Mouse (Mus musculus): ENCODE measurements around the gene Gm12258.
"Not testable (repeated sequence)": the region's sequence is repeated elsewhere in the genome, so short reads cannot be mapped to it uniquely, and the experiment has no call there.

Gene Gm12258

DNA sequence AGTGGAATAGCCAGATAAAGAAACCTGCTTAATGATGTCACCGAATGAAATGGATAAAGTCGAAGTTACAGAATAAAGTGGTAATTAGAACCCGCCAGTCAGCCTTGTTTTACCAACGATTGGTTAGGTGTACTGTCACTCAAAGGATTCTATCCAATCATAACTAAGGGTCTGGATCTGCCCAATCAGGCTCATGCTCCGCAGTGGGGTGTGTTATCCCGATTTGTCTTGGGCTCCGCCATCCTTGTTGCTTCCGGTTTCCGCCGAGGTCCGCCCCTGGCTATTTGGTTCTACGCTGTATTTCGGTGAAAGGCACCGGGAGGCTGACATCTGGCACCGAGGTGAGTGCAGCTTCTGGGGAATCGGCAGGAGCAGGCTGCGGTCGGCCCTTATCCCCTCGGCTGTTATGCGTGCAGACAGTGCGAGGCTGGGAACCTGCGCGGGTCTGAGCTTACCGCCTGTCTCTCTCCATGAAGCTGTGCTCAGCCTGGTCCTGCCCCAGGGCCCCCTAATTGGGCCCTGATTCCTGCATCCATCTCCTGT, at the start of gene Gm12258:
Gene Gm12258, plus strand, starts transcription at position 240 of the 543 bp plus-strand sequence.
- CTCF ChIA-PET: interaction anchor here (0.6 kb wide), 1 partner anchor 101 kb away, joined by 3 read pairs; no protein-coding TSS in a partner anchor

DNA sequence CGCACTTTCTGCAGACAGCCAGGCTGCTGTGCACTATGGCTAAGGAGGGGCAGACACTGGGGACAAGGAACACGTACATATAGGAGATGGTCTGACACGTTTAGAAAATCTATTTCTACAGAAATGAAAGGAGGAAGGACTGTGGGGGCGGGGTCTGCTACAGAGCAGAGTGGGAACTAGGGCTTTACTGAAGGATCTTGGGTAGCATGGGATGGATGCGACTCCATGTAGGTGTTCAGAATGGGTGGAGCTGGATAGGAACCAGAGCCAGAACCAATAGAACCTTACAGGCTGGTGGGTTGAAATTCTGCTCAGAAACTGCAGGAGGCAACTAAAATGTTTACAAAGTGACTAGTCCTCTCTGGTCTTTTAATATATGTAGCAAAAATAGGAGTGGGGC, 47.2 kb upstream of the Gm12258 start:
- CTCF ChIA-PET: no interaction called here

DNA sequence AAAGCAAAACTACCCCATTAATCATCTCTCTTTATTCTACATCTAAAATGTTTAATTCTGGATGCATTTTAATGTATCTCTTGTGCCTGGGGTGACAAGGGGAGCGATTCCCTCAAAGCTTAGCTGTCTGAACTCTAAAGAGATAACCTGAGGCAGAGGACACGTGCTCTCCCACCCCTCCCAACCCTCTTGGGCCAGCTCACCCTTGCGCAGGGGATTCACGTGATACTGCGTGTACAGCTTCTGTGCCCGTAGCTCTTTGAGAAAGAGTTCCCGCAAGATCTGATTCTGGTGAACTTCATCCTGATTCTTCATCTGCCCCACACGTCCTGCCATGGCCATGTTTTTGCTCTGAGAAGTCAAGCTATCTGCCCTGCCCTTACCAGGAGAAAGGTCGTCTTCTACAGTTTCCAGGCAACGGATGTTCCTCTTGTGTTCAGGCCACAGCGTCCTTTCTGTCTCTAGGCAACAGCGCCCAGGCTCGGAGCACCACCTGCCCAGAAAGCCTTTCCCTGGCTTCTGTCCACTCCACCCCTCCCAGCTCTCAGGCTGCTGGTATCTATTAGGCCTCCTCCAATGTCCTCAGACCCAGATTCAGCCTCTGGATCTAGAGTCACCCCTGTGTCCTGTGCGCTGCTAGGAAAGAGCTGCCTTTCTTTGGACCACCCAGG, 45.3 kb upstream of the Gm12258 start, which contains the start of gene Fam183b:
Gene Fam183b, minus strand, starts transcription at position 403 of the 671 bp plus-strand sequence.
- CTCF ChIA-PET: interaction anchor here (0.5 kb wide), 1 partner anchor 161 kb away, joined by 5 read pairs; the partner anchor contains the start of gene Trim58

DNA sequence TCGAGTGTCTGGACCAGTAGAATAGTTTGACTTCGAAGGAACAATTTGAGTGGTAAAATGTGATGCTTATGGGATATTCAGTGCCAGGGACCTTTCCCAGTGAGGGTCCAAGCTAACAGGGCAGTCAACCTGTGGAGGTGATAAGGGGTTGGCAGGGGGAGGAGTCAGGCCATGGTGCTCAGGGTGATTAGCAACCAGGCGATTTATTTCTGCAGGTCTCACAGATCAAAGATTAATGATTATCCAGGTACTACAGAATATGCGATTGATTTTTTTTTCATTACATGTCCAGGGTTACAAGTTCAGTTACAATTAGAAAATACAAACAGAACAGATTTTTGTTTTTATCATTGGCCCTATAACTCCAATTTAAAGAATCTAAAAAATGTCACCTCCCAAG, 43.1 kb upstream of the Gm12258 start:
- CTCF ChIA-PET: no interaction called here

DNA sequence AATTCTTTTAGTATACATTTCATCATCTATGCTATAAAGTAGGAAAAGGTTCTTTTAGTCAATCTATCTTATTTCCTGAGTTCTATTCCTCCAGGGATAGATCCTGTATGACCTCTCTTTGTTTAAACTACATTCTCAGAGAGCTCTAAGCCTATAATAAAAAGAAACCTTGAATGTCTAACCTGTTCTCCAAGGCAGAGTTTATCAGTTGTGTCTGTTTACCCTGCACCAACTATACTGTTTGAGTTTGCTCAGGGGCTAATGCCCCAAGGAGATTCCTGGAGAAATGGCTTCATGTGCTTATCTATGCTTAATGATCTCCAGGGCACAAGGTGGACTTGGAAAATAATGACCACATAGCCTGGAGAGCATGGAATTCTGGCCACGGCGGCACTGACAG, 42.6 kb upstream of the Gm12258 start:
- CTCF ChIA-PET: no interaction called here

DNA sequence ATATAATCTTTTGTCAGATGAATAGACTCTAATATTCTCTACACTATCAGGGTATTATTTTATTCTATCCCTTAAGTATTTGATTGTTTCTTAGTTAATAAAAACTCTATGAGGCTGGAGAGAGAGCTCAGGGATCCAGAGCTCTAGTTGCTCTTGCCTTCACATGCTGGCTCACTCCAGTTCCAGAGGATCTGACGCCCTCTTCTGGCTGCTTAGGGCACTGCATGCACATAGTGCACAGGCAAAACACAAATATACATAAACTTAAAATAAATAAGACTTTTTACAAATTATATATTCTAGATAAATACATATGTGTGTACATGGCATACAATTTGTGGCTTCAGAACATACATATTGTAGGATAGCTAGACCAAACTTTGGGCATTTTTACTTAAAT, 35.0 kb upstream of the Gm12258 start:
- CTCF ChIA-PET: no interaction called here

DNA sequence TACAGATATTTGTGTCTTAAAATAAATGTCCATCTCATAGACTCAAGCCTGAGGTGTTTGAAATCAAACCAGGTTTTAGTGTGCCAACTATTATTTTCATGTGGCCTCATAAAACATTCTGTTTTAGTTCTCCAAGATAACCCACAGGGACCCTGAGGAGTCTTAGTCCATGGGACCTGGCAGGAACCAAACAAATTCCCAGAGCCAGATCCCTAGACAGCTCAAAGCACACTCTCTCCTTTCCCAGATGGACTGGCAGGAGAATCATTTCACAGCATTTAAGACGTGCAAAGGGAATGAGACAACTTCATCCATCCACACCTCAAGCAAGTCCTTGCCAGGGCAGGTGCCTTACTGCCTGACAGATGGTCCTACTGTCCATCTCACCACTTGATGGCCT, 32.3 kb upstream of the Gm12258 start, which contains the start of gene Olfr313:
Gene Olfr313, plus strand, starts transcription at position 301 of the 400 bp plus-strand sequence.
- CTCF ChIA-PET: not testable (repeated sequence)

DNA sequence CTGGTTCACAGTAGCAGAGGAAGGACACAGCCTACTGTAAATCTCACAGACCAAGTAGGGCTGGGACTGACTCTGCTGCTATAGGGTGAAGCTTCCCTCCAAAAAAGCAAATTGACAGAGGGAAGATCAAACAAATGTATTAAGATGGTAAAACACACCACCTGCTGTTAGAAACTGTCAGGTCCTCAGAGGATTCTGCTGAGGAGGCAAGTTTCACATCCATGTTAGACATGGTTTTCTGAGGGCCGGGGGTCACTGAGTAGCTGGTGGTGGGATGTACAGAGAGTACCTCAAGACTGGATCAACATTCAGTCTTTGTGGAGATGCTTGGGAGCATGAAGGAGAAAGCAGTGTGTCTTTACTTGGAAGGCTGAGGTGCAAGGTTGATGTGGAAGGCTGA, 31.3 kb upstream of the Gm12258 start:
- CTCF ChIA-PET: no interaction called here

DNA sequence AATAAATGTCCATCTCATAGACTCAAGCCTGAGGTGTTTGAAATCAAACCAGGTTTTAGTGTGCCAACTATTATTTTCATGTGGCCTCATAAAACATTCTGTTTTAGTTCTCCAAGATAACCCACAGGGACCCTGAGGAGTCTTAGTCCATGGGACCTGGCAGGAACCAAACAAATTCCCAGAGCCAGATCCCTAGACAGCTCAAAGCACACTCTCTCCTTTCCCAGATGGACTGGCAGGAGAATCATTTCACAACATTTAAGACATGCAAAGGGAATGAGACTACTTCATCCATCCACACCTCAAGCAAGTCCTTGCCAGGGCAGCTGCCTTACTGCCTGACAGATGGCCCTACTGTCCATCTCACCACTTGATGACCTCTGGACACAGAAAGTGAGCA, 18.0 kb upstream of the Gm12258 start, which contains the start of gene Olfr312:
Gene Olfr312, plus strand, starts transcription at position 301 of the 400 bp plus-strand sequence.
- CTCF ChIA-PET: not testable (repeated sequence)

DNA sequence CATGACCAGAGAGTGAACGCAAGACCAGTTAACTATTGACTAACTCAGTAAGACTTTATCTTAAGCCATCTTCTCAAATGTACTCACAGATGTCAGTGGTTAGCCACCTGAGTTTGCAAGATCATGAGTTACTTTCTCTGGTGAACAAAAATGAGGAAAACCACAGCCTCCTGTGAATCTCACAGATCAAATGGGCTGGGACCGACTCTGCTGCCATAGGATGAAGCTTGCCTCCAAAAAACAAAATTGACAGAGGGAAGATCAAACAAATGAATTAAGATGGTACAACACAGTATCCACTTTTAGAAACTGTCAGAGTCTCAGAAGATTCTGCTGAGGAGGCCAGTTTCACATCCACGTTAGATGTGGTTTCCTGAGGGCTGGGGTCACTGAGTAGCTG, 17.2 kb upstream of the Gm12258 start:
- CTCF ChIA-PET: no interaction called here

DNA sequence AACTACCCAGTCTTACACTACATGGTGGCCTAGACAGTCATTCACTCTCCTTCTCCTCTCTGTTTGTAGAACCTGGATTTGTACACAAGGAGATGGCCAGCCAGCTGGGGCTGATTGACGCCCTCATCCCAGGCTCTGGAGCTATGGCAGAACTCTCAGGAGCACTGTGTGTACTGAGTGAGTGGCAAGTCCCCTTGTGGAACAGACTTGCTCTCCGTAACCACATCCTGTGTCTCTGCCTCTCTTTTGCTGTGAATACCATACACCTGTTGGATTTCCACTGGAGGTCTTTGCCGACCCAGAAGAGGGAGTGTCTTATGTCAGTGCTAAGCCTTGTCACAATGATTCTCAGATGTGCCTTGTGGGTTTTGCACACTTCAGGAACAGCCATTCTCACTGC, 14.4 kb upstream of the Gm12258 start:
- CTCF ChIA-PET: not testable (repeated sequence)

DNA sequence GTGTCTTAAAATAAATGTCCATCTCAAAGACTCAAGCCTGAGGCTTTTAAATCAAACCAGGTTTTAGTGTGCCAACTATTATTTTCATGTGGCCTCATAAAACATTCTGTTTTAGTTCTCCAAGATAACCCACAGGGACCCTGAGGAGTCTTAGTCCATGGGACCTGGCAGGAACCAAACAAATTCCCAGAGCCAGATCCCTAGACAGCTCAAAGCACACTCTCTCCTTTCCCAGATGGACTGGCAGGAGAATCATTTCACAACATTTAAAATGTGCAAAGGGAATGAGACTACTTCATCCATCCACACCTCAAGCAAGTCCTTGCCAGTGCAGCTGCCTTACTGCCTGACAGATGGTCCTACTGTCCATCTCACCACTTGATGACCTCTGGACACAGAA, 8.0 kb upstream of the Gm12258 start, which contains the start of gene Olfr311:
Gene Olfr311, plus strand, starts transcription at position 301 of the 400 bp plus-strand sequence.
- CTCF ChIA-PET: not testable (repeated sequence)

DNA sequence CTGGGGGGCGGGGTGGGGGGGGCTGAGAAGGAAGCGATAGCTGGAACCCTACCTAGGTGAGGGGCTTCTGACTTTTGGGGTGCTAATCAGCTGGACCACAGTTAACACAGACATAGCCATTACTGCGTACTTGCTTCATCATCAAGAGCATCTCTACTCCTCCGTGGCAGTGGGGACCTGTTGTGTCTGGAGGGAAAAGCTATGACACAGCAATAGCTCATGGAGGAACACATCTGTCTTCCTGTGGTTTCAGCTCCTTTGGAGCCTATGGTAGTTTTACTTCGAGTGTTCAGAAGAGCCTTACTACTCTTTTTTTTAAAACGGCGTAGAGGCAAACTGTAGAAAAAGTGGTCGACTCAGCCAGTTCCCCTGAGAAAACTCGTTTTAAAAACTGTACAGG, 678 bp downstream of the Gm12258 start:
- CTCF ChIA-PET: interaction anchor here (0.6 kb wide), 1 partner anchor 100 kb away, joined by 3 read pairs; no protein-coding TSS in a partner anchor

DNA sequence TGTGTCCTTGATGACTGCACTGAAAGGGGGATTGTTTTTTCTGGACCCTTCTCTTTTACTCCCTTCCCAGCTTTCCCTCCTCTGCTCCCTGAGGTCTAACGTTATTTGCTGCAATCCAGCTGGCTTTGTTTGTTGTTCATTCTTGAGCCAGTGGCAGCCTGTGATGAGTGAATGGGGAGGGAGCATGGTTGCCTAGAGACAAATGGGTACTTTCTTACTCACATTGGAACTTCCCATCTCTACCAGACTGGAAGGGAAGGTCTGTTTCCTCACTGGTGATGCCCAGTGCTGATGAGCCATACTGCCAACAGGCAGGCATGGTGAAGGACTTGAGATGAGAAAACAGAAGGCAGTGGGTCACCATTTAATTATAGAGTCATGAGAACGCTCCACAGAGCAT, 2.8 kb downstream of the Gm12258 start:
- CTCF ChIA-PET: no interaction called here

DNA sequence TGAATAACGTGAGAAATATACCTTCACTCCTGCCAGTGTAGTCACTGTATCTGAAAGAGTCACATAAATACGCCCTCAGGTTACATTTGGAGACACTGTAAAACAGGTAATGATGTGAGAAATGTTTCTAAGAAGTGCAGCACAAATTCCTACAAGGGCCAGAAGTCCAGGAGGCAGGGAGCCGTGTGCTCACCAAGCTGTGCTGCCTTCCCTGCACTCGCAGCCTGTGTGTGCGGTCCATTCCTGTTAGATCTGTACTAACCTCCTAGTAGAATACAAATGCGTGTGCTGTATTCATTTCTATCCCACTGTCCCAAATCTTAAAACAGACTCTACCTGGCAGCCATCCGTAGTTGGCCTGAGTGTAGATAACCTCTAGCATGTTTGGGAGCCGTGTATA, 13.8 kb downstream of the Gm12258 start:
- CTCF ChIA-PET: no interaction called here

DNA sequence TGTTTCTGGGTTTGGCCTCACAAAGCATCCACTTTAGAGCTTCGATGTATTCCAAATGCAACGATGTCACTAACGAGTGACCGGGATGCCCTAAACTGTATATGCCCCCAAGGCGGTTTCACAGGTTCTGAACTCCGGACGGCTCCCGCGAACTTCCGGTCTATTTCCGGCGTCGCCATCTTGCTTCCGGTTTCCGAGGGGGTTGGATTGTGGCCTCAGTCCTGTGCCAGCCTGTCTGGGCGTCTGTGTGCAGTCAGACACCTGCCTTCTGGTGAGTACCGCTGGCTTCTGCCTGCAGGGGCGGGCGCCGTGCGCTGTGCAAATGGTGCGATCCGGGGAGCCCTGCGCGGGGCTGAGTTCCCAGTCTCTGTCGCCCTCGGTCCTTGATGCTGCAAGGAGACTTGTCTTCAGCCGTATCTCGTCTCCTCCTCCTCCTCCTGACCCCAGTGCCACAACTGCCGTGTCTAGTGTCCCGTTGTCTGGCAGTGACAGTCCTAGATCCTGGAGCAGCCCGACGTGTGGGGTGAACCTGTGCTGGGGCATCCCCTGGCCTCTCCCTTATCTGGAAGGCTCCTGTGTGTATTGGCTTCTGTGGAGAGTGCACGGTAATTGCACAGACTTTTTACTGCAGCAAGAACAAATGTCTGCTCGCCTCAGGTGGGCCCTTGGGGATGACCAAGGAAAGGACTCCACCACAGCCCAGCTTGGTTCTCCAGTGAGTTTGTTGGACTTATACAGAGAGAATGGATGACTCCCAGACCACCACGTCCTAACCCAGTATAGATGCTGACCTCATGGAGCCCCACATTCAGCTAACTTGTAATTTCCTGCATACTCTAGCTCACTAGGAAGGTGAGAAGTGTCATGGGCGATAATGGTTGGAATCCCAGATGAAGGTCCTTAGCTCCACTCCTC, 20.3 kb downstream of the Gm12258 start, which contains the start of gene 2810021J22Rik:
Gene 2810021J22Rik, plus strand, starts transcription at position 178 of the 915 bp plus-strand sequence.
- CTCF ChIA-PET: interaction anchor here (0.6 kb wide), 1 partner anchor 22 kb away, joined by 3 read pairs; no protein-coding TSS in a partner anchor

DNA sequence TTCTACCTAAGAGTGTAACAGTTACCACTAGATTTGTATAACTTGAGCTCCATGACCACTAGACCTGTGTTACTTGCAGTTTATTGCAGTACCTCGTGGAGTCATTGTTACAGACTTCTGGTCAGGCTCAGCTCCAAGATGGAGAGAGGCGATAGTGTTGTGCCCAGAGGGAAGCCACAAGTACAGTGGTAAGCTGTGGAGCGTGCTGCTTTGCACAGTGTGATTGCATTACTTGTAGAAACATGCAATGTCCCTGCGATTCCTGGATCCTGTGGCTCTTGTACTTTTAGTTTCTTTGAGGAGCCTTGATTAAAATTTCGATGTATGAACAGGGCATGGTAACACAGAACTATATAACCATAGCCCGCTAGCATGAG, 21.0 kb downstream of the Gm12258 start:
- CTCF ChIA-PET: no interaction called here

DNA sequence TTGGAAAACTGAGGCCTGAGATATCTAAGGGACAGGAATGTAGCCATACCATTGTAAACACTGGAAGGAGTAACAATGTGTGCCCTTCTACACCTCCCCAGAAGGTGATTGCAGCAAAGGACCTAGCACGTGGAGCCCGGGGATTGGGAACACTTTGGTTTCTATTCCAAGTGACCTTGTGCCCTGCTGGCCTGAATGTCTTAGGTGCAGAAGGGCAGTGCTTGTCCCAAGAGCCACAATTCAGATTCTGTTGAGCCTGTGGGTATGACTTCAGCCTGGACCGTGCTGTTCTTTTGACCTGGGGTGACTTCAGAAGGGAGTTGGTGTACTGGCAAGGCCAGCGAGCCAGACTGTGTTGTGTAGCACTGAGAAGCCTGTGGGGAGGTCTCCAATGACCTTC, 24.0 kb downstream of the Gm12258 start:
- CTCF ChIA-PET: no interaction called here

DNA sequence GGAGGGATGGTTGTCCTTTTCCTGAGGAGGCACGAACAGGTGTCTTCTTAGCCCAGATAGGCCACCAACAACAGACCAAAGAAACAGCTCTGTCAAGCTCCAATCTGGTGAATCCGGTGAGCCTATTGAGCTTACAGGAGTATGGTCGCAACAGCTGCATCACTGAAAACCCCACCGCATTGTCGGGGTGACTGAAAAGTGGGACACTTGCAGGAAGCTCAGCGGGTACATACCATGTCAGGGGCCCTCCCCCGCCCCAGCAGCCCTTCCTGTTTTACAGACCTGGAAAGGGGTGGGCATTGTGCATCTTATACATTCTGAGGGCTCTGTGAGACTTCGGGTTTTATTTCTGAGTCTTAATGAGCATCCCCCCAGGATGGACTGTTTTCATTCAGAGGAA, 36.8 kb downstream of the Gm12258 start:
- CTCF ChIA-PET: no interaction called here

DNA sequence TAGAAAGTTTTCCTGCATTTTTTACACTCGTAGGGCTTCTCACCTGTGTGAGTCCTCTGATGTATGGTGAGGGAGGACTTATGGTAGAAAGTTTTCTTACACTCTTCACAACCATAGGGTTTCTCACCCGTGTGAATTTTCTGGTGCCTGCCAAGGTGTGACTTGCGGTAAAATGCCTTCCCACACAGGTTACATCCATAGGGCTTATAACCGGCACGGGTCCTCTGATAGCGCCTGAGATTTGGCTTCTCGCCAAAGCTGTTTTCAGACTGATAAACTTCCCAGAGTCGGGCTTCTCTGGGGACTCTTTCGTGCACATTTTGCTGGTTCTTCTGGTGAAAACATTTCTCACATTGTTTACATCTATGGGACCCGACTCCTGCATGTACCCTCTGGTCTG, 43.6 kb downstream of the Gm12258 start:
- CTCF ChIA-PET: no interaction called here

DNA sequence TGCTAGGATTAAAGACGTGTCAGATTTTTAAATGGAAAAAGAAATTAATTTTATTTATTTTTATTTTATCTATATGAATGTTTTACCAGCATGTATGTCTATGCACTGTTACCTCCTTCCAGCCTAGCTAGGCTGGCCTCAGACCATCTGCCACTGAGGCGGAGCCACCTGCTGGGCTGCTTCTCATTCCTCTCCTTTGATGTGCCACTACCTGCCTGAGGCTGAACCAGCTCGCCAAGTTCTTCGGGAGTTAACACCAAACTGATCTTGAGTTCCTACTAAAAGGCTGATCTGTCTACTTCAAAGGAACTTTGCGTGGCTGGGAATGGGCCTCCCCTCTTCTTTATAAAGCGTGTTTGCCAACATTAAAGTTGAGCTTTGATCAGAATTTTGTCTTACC, 47.5 kb downstream of the Gm12258 start:
- CTCF ChIA-PET: no interaction called here

DNA sequence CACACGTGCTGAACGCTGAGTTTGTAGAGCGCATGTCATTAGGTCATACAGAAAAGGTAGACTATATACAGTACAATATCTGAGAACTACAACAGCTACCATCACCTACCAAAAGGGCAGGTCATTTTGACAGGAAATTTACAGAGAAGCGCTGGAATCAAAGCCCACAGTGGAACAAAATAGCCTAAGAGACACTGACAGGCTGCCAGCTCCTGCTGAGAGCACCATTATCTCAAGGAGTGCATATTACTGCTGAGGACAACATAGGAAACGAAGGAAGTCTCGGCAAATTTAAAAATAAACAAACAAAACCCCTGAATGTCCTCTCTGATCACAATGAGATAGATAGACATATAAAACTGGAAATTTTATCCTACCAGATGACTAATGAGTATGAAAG, 50.5 kb downstream of the Gm12258 start:
- CTCF ChIA-PET: no interaction called here
